Mouse (Mus musculus) midbrain, embryonic 16.5 days (tissue): Measurements from ENCODE around the gene Cerkl. TPM values are rescaled to one million over a fixed set of nuclear protein-coding genes. Genes with fewer than 3 reads are reported as not detected.

Experiments used
- ATAC-seq: fragments of 200-750 bp; cut with Nextera tagmentation; 2 replicates; pipeline ENCODE4 v1.8.0; 2017; ENCODE audit warnings: moderate TSS enrichment
- H3K27ac ChIP-seq: fragments of 300-500 bp; sonication (generic); 2 replicates; pipeline ENCODE4 v1.5.1; 2014; ENCODE audit warnings: mild to moderate bottlenecking, low read length, mixed read lengths
- H3K27me3 ChIP-seq: fragments of 300-500 bp; sonication (generic); 2 replicates; pipeline ENCODE4 v1.6.1; 2014; ENCODE audit warnings: low read depth, low read length, mixed read lengths; ENCODE audit not compliant: control insufficient read depth, insufficient read depth
- H3K36me3 ChIP-seq: fragments of 300-500 bp; sonication (generic); 2 replicates; pipeline ENCODE4 v1.6.1; 2014; ENCODE audit warnings: mild to moderate bottlenecking, low read length, moderate library complexity, mixed read lengths; ENCODE audit not compliant: control insufficient read depth, insufficient read depth
- H3K4me1 ChIP-seq: fragments of 300-500 bp; sonication (generic); 2 replicates; pipeline ENCODE4 v1.6.1; 2014; ENCODE audit warnings: mild to moderate bottlenecking, low read length, mixed read lengths; ENCODE audit not compliant: control insufficient read depth, insufficient read depth
- H3K4me2 ChIP-seq: fragments of 300-500 bp; sonication (generic); 2 replicates; pipeline ENCODE4 v1.6.1; 2014; ENCODE audit warnings: mild to moderate bottlenecking, low read length, mixed read lengths
- H3K4me3 ChIP-seq: fragments of 300-500 bp; sonication (generic); 2 replicates; pipeline ENCODE4 v1.5.1; 2014; ENCODE audit warnings: low read depth, mild to moderate bottlenecking, low read length, moderate library complexity, mixed read lengths
- H3K9ac ChIP-seq: fragments of 300-500 bp; sonication (generic); 2 replicates; pipeline ENCODE4 v1.6.1; 2014; ENCODE audit warnings: low read depth, low read length, mixed read lengths
- H3K9me3 ChIP-seq: fragments of 300-500 bp; sonication (generic); replicated peaks from 2 replicates; pipeline ENCODE4 v1.6.1; 2014; ENCODE audit warnings: mild to moderate bottlenecking, low read length, mixed read lengths; ENCODE audit not compliant: control insufficient read depth, poor library complexity, severe bottlenecking
- WGBS: fragments of 180-500 bp; shearing (Covaris S2); extraction: QIAGEN DNeasy Blood & Tissue Kit; methylation state at CpG from one replicate; pipeline ENCODE4 v1.1.7; 2014; 5-methylcytosine and 5-hydroxymethylcytosine counted together
- polyA plus RNA-seq: library from polyadenylated mRNA; unstranded; fragments of >200 nt; fragmentation: Nextera tagmentation; extraction: Ambion mirVana; gene quantifications from 2 replicates; pipeline ENCODE4 v1.2.1, GENCODE M21; 2015

The Cerkl gene
- polyA plus RNA-seq, 1 experiment from 2014 or later: 0.84 TPM

DNA sequence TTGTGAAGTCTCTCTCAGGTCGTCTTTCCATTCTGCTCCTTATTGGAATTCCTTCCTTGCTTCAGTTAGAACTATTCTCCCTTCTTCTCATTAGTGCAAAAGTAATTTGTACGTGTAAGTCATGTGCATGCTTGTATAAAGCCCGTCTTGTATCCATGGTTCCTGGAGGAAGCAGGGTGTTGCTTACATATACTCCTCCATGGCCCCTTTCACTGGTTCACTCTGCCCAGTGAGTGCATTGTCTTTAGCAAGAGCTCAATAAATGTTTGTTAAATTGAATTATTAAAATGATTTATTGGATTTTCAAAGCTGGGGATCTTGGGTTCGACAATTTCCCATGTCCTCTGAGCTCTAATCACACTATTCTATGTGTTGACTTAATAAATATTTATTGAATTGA, 172.4 kb downstream of the Cerkl start:
- no peak overlapping the region for H3K4me2 ChIP-seq
- 75% methylated on average over 4 of the region's 4 CpGs for WGBS
- no peak for ATAC-seq

More for the DNA sequence above, 172.4 kb downstream of the Cerkl start:
- no peak overlapping the region for H3K9ac ChIP-seq
- H3K27ac ChIP-seq: no peak overlapping the region
- no peak overlapping the region for H3K4me3 ChIP-seq
- H3K9me3 ChIP-seq: no peaks in the 10 kb centered on the region
- no peaks in the 10 kb centered on the region for H3K36me3 ChIP-seq
- no peaks in the 10 kb centered on the region for H3K27me3 ChIP-seq
- no peaks in the 10 kb centered on the region for H3K4me1 ChIP-seq

Other genes with a start within 250 kb of the Cerkl start
- 2.2 and 3.4 TPM in 2 replicates for gene Itga4, start 201.4 kb downstream of the Cerkl start, polyA plus RNA-seq
- 12.8 and 22.7 TPM in 2 replicates for gene Neurod1, start within 50 bp of the Cerkl start, polyA plus RNA-seq
- 3.5 and 4.2 TPM in 2 replicates for gene Itprid2, start 178.6 kb upstream of the Cerkl start, polyA plus RNA-seq